Mouse (Mus musculus) bone marrow macrophage, adult 2 months (primary cell): ENCODE measurements around the gene Polk.

Experiments
- CTCF ChIP-seq: IDR thresholded peaks from 2 replicates; pipeline ENCODE4 v1.5.1; 2012; ENCODE audit warnings: low read depth, mild to moderate bottlenecking, low read length, moderate library complexity
- POLR2A ChIP-seq: IDR thresholded peaks from 2 replicates; pipeline ENCODE4 v1.6.1; 2012; ENCODE audit warnings: mild to moderate bottlenecking, low read depth, low read length, borderline replicate concordance

- TF ChIP-seq POLR2A, result no peak
- TF ChIP-seq CTCF, result no peak
Measured at GRCm38 (mm10) chr13:96432376-96432811, 110.0 kb downstream of the Polk start.
